Mouse (Mus musculus): ENCODE measurements around the gene Gm9945.

DNA sequence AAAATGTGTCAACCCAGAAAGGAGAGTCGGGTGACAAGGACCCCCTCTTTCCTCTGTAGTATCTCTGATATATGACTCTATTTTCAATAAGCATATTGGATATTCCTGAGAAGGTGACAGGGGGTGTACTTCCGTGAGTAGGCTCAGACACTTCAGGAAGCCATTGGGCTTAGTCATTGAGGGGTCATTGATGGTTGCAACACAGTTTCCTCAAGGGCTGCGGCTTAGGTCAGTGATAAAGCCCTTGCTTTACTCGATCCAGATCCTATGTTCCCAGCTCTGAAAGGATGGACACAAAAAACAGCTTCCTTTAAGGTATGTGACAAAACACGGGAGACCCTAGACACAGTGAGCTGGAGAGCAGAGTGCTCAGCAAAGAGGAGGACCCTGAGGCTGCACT lies 23.8 kb downstream of the Gm9945 start:
- TF ChIP-seq POLR2A (IDR thresholded peaks at IDR 0.05; ENCODE audit: control insufficient read depth, extremely low read depth, insufficient read depth, low read length, poor library complexity): no peak
- no peak for TF ChIP-seq CTCF (IDR thresholded peaks at IDR 0.05; ENCODE audit: borderline replicate concordance, control insufficient read depth, extremely low read depth, insufficient read depth, low read length, poor library complexity)

All from thymus, adult 2 months (tissue).